Mouse (Mus musculus) cerebellum, adult 2 months (tissue): ENCODE data around the gene Olfr1375.

ENCODE experiments used
- CTCF ChIP-seq: fragments of 200-500 bp; IDR thresholded peaks from 2 replicates; pipeline ENCODE4 v1.5.1; 2011; ENCODE audit warnings: low read depth, mild to moderate bottlenecking, control low read depth, low read length, moderate library complexity, borderline replicate concordance; ENCODE audit not compliant: insufficient read depth
- POLR2A ChIP-seq: fragments of 200-500 bp; IDR thresholded peaks from 2 replicates; pipeline ENCODE4 v1.6.1; 2011; ENCODE audit warnings: low read length, control low read depth, borderline replicate concordance; ENCODE audit not compliant: insufficient read depth

- TF ChIP-seq POLR2A = no peak
- no peak for TF ChIP-seq CTCF
These were observed 37.4 kb downstream of the Olfr1375 start for GRCm38 (mm10) chr11:51085269-51085668.
